Mouse (Mus musculus): Measurements from ENCODE around the gene Chtop. TPM values are rescaled to one million over a fixed set of nuclear protein-coding genes. Genes with fewer than 3 reads are reported as not detected.

The Chtop gene
- total and polyA plus RNA-seq, 3 experiments, result 78.6 to 135 (median 97.0) TPM

- Histone ChIP-seq H3K9me3 (replicated peaks) (peaks cover 12% of the 10 kb centered on the region), H3K27me3 (ENCODE audit: insufficient read depth, low read length) (peaks cover 55% of the 10 kb centered on the region)
- no peak for ATAC-seq (ENCODE audit: extremely low read depth, insufficient number of reproducible peaks, low FRiP score, poor library complexity, severe bottlenecking)
These were observed 41.5 kb downstream of the Chtop start for GRCm38 (mm10) chr3:90467618-90468300.

GRCm38 (mm10) chr3:90466311-90466766 is 43.0 kb downstream of the Chtop start:
- ATAC-seq (ENCODE audit: extremely low read depth, insufficient number of reproducible peaks, low FRiP score, poor library complexity, severe bottlenecking) (peak; percentile 34; the same call in 1 of the 2 replicates), DNase-seq (ENCODE audit: low spot score) (no peak)
- TF ChIP-seq TAL1 (conservative IDR thresholded peaks at IDR 0.05; ENCODE audit: low read depth, low read length), result no peak
- TF ChIP-seq GATA2 (IDR thresholded peaks at IDR 0.05; ENCODE audit: borderline replicate concordance, low read depth, low read length), result no peak
- TF ChIP-seq CTCF (IDR thresholded peaks at IDR 0.05; ENCODE audit: low read depth, low read length), result peak; percentile 38; the same call in 1 of the 2 replicates
- Histone ChIP-seq H3K36me3 (replicated peaks) (no peaks in the 10 kb centered on the region), H3K4me1 (ENCODE audit: insufficient read depth, low read depth, low read length) (peaks cover 13% of the 10 kb centered on the region), H3K4me3 (ENCODE audit: low read depth, low read length) (peak overlapping the region; percentile 51; the same call in 1 of the 2 replicates), H3K27me3 (ENCODE audit: insufficient read depth, low read length) (peaks cover 69% of the 10 kb centered on the region), H3K9me3 (replicated peaks) (peaks cover 12% of the 10 kb centered on the region)

More at GRCm38 (mm10) chr3:90467618-90468300, 41.5 kb downstream of the Chtop start:
- H3K4me3 ChIP-seq (ENCODE audit: low read depth, low read length), result no peak overlapping the region
- DNase-seq (ENCODE audit: low spot score), result no peak
- TF ChIP-seq CTCF (IDR thresholded peaks at IDR 0.05; ENCODE audit: low read depth, low read length), result no peak
- no peak for TF ChIP-seq TAL1 (conservative IDR thresholded peaks at IDR 0.05; ENCODE audit: low read depth, low read length)
- no peak for TF ChIP-seq GATA1 (IDR thresholded peaks at IDR 0.05; ENCODE audit: borderline replicate concordance, low read length)
- TF ChIP-seq POLR2AphosphoS5 (IDR thresholded peaks at IDR 0.05; ENCODE audit: insufficient replicate concordance, low read depth, low read length), result no peak
- peaks cover 22% of the 10 kb centered on the region for H3K4me1 ChIP-seq (ENCODE audit: insufficient read depth, low read depth, low read length)
- no peaks in the 10 kb centered on the region for H3K36me3 ChIP-seq (replicated peaks)

GRCm38 (mm10) chr3:90465686-90466310 is 43.5 kb downstream of the Chtop start, which contains the start of gene Npr1:
TSS of gene Npr1 (minus strand) at chr3:90465866.
- H3K4me3 ChIP-seq (ENCODE audit: low read depth, low read length), result peak within 1 kb of the TSS; percentile 51; the same call in 1 of the 2 replicates
- ATAC-seq (ENCODE audit: extremely low read depth, insufficient number of reproducible peaks, low FRiP score, poor library complexity, severe bottlenecking), result no peak
- no peak for DNase-seq (ENCODE audit: low spot score)

GRCm38 (mm10) chr3:90465081-90465685 is 44.1 kb downstream of the Chtop start:
- DNase-seq (ENCODE audit: low spot score), result no peak

More at GRCm38 (mm10) chr3:90465686-90466310, 43.5 kb downstream of the Chtop start, which contains the start of gene Npr1:
- TF ChIP-seq TAL1 (conservative IDR thresholded peaks at IDR 0.05; ENCODE audit: low read depth, low read length), result no peak
- TF ChIP-seq POLR2AphosphoS5 (IDR thresholded peaks at IDR 0.05; ENCODE audit: insufficient replicate concordance, low read depth, low read length), result no peak
- TF ChIP-seq GATA1 (IDR thresholded peaks at IDR 0.05; ENCODE audit: borderline replicate concordance, low read length), result no peak
- TF ChIP-seq GATA2 (IDR thresholded peaks at IDR 0.05; ENCODE audit: borderline replicate concordance, low read depth, low read length), result no peak
- TF ChIP-seq CTCF (IDR thresholded peaks at IDR 0.05; ENCODE audit: low read depth, low read length), result no peak
- H3K27me3 ChIP-seq (ENCODE audit: insufficient read depth, low read length), result peaks cover 73% of the 10 kb centered on the region
- H3K36me3 ChIP-seq (replicated peaks), result no peaks in the 10 kb centered on the region
- H3K4me1 ChIP-seq (ENCODE audit: insufficient read depth, low read depth, low read length), result peaks cover 13% of the 10 kb centered on the region
- H3K9me3 ChIP-seq (replicated peaks), result peaks cover 12% of the 10 kb centered on the region

GRCm38 (mm10) chr3:90464552-90465080 is 44.7 kb downstream of the Chtop start:
- ATAC-seq (ENCODE audit: extremely low read depth, insufficient number of reproducible peaks, low FRiP score, poor library complexity, severe bottlenecking) (no peak), DNase-seq (ENCODE audit: low spot score) (no peak)
- peaks cover 13% of the 10 kb centered on the region for H3K4me1 ChIP-seq (ENCODE audit: insufficient read depth, low read depth, low read length)
- no peak overlapping the region for H3K4me3 ChIP-seq (ENCODE audit: low read depth, low read length)
- H3K36me3 ChIP-seq (replicated peaks), result no peaks in the 10 kb centered on the region
- peaks cover 82% of the 10 kb centered on the region for H3K27me3 ChIP-seq (ENCODE audit: insufficient read depth, low read length)
- peaks cover 12% of the 10 kb centered on the region for H3K9me3 ChIP-seq (replicated peaks)
- TF ChIP-seq GATA2 (IDR thresholded peaks at IDR 0.05; ENCODE audit: borderline replicate concordance, low read depth, low read length) (no peak), POLR2AphosphoS5 (IDR thresholded peaks at IDR 0.05; ENCODE audit: insufficient replicate concordance, low read depth, low read length) (no peak), CTCF (IDR thresholded peaks at IDR 0.05; ENCODE audit: low read depth, low read length) (no peak), TAL1 (conservative IDR thresholded peaks at IDR 0.05; ENCODE audit: low read depth, low read length) (no peak), GATA1 (IDR thresholded peaks at IDR 0.05; ENCODE audit: borderline replicate concordance, low read length) (no peak)

More at GRCm38 (mm10) chr3:90465081-90465685, 44.1 kb downstream of the Chtop start:
- peaks cover 76% of the 10 kb centered on the region for H3K27me3 ChIP-seq (ENCODE audit: insufficient read depth, low read length)
- TF ChIP-seq POLR2AphosphoS5 (IDR thresholded peaks at IDR 0.05; ENCODE audit: insufficient replicate concordance, low read depth, low read length), result no peak
- TF ChIP-seq GATA2 (IDR thresholded peaks at IDR 0.05; ENCODE audit: borderline replicate concordance, low read depth, low read length), result no peak
- TF ChIP-seq GATA1 (IDR thresholded peaks at IDR 0.05; ENCODE audit: borderline replicate concordance, low read length), result no peak
- no peak for TF ChIP-seq TAL1 (conservative IDR thresholded peaks at IDR 0.05; ENCODE audit: low read depth, low read length)
- H3K4me1 ChIP-seq (ENCODE audit: insufficient read depth, low read depth, low read length), result peaks cover 13% of the 10 kb centered on the region
- no peak for ATAC-seq (ENCODE audit: extremely low read depth, insufficient number of reproducible peaks, low FRiP score, poor library complexity, severe bottlenecking)
- H3K36me3 ChIP-seq (replicated peaks), result no peaks in the 10 kb centered on the region
- peaks cover 12% of the 10 kb centered on the region for H3K9me3 ChIP-seq (replicated peaks)
- peak overlapping the region; percentile 4; the same call in 1 of the 2 replicates for H3K4me3 ChIP-seq (ENCODE audit: low read depth, low read length)

GRCm38 (mm10) chr3:90462579-90462978 is 46.7 kb downstream of the Chtop start:
- no peak for TF ChIP-seq POLR2AphosphoS5 (IDR thresholded peaks at IDR 0.05; ENCODE audit: insufficient replicate concordance, low read depth, low read length)
- ATAC-seq (ENCODE audit: extremely low read depth, insufficient number of reproducible peaks, low FRiP score, poor library complexity, severe bottlenecking) (no peak), DNase-seq (ENCODE audit: low spot score) (no peak)
- Histone ChIP-seq H3K9me3 (replicated peaks) (peaks cover 12% of the 10 kb centered on the region), H3K36me3 (replicated peaks) (no peaks in the 10 kb centered on the region), H3K27me3 (ENCODE audit: insufficient read depth, low read length) (peaks cover 76% of the 10 kb centered on the region), H3K4me1 (ENCODE audit: insufficient read depth, low read depth, low read length) (peaks cover 13% of the 10 kb centered on the region), H3K4me3 (ENCODE audit: low read depth, low read length) (no peak overlapping the region)

Data from G1E (cell line).